Mouse (Mus musculus): Measurements from ENCODE around the gene Slc22a20.

DNA sequence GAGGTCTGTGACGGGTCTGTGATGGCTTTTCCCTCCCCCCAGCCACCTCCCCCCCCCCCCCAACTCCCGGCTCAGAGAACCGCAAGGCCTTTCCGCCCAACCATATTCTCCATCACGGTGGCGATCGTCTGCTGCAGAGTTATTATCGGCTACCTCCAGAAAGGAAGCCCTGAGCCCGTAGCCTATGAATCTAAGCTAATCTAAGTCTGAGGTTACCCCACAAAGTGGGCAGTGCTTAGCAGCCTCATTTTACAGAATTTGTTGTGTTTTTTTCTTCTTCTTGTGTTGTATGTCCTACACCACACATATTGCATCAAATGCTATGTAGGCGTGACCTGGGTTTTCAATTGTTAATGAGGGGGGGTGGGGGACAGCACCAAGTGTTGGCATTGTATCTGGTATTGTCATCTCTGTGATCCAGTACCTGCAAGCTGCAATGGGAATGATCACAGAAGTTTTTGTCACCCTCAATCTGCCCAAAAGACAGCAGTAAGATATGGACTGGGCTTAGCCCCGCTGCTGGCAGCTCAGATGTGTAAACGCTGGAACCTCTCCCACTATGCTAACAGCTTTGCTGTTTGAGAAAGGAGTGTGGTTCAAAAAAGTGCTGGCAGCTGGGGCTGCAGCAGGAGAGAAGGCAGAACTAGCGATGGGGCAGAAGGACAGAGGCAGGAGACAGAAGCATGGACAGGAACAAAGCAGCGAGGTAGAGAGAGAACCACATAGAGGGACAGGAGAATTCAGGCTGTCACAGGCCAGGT, 44.8 kb upstream of the Slc22a20 start:
- TF ChIP-seq CTCF (IDR thresholded peaks at IDR 0.05; ENCODE audit: low read depth) (no peak), EP300 (IDR thresholded peaks at IDR 0.05; ENCODE audit: low read depth) (no peak)

Data from liver, postnatal 0 days (tissue).